Mouse (Mus musculus) liver, adult 2 months (tissue): Measurements from ENCODE around the gene Ptbp1. TPM values are rescaled to one million over a fixed set of nuclear protein-coding genes. Genes with fewer than 3 reads are reported as not detected.

Experiments used
- DNase-seq: peaks from one replicate; pipeline ENCODE4 v3.0.0-alpha.2; 2011; ENCODE audit warnings: low read depth, low spot score; ENCODE audit errors: extremely low read depth
- H3K27ac ChIP-seq: fragments of 200-500 bp; replicated peaks from 2 replicates; pipeline ENCODE4 v1.5.1; 2012; ENCODE audit warnings: low read depth, mild to moderate bottlenecking, control low read depth, inconsistent platforms, low read length; ENCODE audit not compliant: insufficient read depth
- H3K27me3 ChIP-seq: fragments of 200-500 bp; 2 replicates; pipeline ENCODE4 v1.6.1; 2012; ENCODE audit warnings: mild to moderate bottlenecking, moderate library complexity, low read length, inconsistent platforms; ENCODE audit not compliant: control insufficient read depth, insufficient read depth
- H3K36me3 ChIP-seq: fragments of 200-500 bp; 2 replicates; pipeline ENCODE4 v1.6.1; 2012; ENCODE audit warnings: low read length, inconsistent platforms; ENCODE audit not compliant: control insufficient read depth, insufficient read depth
- H3K4me1 ChIP-seq: fragments of 200-500 bp; 2 replicates; pipeline ENCODE4 v1.6.1; 2011; ENCODE audit warnings: low read length; ENCODE audit not compliant: control insufficient read depth, insufficient read depth
- H3K4me3 ChIP-seq: fragments of 200-500 bp; 2 replicates; pipeline ENCODE4 v1.5.1; 2011; ENCODE audit warnings: low read depth, mild to moderate bottlenecking, control low read depth, low read length, moderate library complexity; ENCODE audit not compliant: insufficient read depth
- H3K79me2 ChIP-seq: fragments of 200-500 bp; 2 replicates; pipeline ENCODE4 v1.6.1; 2012; ENCODE audit warnings: inconsistent platforms, mild to moderate bottlenecking, low read length, moderate library complexity; ENCODE audit not compliant: control insufficient read depth, insufficient read depth
- H3K9ac ChIP-seq: fragments of 200-500 bp; 2 replicates; pipeline ENCODE4 v1.6.1; 2012; ENCODE audit warnings: low read depth, mild to moderate bottlenecking, control low read depth, inconsistent platforms, low read length
- CTCF ChIP-seq: fragments of 200-500 bp; IDR thresholded peaks from 2 replicates; pipeline ENCODE4 v1.5.1; 2011; ENCODE audit warnings: low read depth, low read length, control low read depth
- POLR2A ChIP-seq: fragments of 200-500 bp; IDR thresholded peaks from 2 replicates; pipeline ENCODE4 v1.6.1; 2011; ENCODE audit warnings: low read length, control low read depth; ENCODE audit not compliant: insufficient read depth; ENCODE audit errors: extremely low read depth
- WGBS: fragments of 180-500 bp; shearing (Covaris S2); methylation state at CpG from one replicate; pipeline ENCODE4 v1.1.7; 2018; 5-methylcytosine and 5-hydroxymethylcytosine counted together
- polyA plus RNA-seq: library from polyadenylated mRNA; depleted of rRNA; stranded (reverse); fragments of >200 nt; gene quantifications from 2 replicates; pipeline ENCODE4 v1.2.3, GENCODE M21; 2012
- total RNA-seq: library from RNA; depleted of rRNA; stranded (reverse); fragments of >200 nt; gene quantifications from 2 replicates; pipeline ENCODE4 v1.2.3, GENCODE M21; 2014

The Ptbp1 gene
- total and polyA plus RNA-seq, 2 experiments: 43.9 to 103 TPM

DNA sequence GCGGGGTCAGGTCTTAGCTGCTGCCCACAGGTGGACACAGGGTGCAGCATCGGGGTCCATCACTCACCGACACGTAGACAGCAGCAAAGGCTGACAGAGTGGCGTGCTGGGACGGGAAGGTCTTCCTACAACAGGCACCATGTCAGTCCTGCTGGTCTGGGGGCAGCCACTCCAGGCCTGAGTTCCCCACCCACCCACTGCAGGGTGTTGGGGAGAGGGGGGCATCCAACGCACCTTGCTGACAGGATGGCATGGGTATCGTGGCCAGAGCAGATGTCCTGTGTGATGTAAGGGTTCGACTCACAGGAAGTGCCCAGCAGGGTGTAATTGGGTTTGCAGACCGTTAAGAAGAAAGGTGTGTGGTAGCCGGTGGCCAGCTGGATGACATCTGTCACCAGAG is 12.4 kb downstream of the Ptbp1 start:
- peaks cover 4% of the 10 kb centered on the region; the same call in 1 of the 2 replicates for H3K36me3 ChIP-seq
- no peak overlapping the region for H3K27ac ChIP-seq
- TF ChIP-seq CTCF (no peak), POLR2A (no peak)
- no peaks in the 10 kb centered on the region for H3K79me2 ChIP-seq
- no peaks in the 10 kb centered on the region for H3K27me3 ChIP-seq
- H3K4me3 ChIP-seq: no peak overlapping the region
- no peak overlapping the region for H3K9ac ChIP-seq
- whole genome bisulfite sequencing: 89% methylated on average over 11 of the region's 11 CpGs
- H3K4me1 ChIP-seq: no peaks in the 10 kb centered on the region; the same call in 1 of the 2 replicates
- DNase-seq: no peak

DNA sequence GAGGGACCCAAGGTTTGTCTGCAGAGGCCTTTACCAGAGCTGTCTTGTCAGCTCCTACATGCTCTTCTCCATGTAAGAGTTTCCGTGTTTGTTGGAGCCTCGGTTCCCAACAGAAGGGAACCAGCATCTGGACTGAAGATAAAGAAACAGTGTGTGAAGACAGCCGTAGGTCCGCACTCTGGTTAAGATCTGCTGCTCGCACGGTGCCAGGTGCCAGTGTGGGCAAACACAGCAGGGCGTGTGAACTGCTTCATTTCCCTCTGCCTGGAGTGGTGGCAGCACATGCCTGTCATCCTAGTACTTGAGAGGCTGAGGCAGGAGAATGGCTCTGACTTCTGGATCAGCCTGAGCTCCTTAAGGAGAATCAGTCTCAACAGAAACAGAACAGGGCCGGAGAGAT is 17.6 kb downstream of the Ptbp1 start:
- 88% methylated on average over 8 of the region's 8 CpGs for WGBS
- Histone ChIP-seq H3K4me1 (0 out of 2 replicates have a peak, but pooled peaks cover 1% of the 10 kb centered on the region), H3K27me3 (peaks cover 4% of the 10 kb centered on the region; the same call in 1 of the 2 replicates), H3K9ac (no peak overlapping the region), H3K36me3 (no peaks in the 10 kb centered on the region), H3K79me2 (no peaks in the 10 kb centered on the region), H3K27ac (no peak overlapping the region), H3K4me3 (no peak overlapping the region)
- no peak for DNase-seq
- TF ChIP-seq CTCF (no peak), POLR2A (no peak)

DNA sequence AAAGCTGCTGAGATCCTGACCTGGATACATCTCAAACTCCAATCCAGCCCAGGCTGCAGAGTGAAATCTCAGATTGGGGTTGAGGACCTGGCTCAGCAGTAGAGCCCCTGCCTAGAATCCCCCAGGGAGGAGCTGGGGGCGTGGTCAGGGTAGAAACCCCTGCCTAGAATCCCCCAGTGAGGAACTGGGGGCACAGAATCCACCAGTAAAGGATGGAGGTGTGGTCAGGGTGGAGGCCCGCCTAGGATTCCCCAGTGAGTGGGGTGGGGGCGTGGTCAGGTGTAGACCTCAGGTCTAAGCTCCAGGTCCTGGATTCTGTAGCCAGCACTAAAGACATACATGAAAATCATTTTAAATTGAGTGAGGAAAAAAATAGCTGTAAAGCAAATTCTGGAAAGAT is 18.6 kb downstream of the Ptbp1 start:
- H3K27ac ChIP-seq: no peak overlapping the region
- no peak for DNase-seq
- no peaks in the 10 kb centered on the region for H3K79me2 ChIP-seq
- peaks cover 4% of the 10 kb centered on the region; the same call in 1 of the 2 replicates for H3K27me3 ChIP-seq
- H3K9ac ChIP-seq: no peak overlapping the region
- no peak for TF ChIP-seq CTCF
- TF ChIP-seq POLR2A: no peak
- 59% methylated on average over 3 of the region's 3 CpGs for WGBS
- no peak overlapping the region for H3K4me3 ChIP-seq
- 0 out of 2 replicates have a peak, but pooled peaks cover 1% of the 10 kb centered on the region for H3K4me1 ChIP-seq
- H3K36me3 ChIP-seq: no peaks in the 10 kb centered on the region

DNA sequence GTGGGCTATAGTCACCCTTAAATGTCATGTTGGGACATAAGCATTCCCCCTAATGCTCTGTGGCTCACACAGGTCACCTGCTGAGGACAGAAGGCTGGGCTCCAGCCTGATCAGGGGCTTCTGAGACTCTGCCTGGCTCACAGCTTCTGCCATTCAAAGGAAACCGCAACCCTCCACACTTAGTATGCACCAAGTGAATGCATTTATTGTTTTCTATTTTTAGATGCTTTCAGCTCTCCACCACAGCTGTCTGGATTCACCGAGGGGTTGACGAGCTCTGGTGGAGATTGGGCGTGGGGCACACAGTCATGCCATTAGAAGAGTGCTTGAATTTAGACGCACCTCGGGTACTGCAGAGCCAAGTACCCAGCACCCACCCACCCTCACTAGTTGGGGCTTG is 19.1 kb downstream of the Ptbp1 start:
- Histone ChIP-seq H3K27me3 (peaks cover 4% of the 10 kb centered on the region; the same call in 1 of the 2 replicates), H3K9ac (no peak overlapping the region), H3K4me1 (peaks cover 3% of the 10 kb centered on the region), H3K4me3 (no peak overlapping the region), H3K27ac (no peak overlapping the region), H3K79me2 (no peaks in the 10 kb centered on the region), H3K36me3 (no peaks in the 10 kb centered on the region)
- WGBS: 54% methylated on average over 6 of the region's 6 CpGs
- no peak for DNase-seq
- no peak for TF ChIP-seq POLR2A
- TF ChIP-seq CTCF: no peak

DNA sequence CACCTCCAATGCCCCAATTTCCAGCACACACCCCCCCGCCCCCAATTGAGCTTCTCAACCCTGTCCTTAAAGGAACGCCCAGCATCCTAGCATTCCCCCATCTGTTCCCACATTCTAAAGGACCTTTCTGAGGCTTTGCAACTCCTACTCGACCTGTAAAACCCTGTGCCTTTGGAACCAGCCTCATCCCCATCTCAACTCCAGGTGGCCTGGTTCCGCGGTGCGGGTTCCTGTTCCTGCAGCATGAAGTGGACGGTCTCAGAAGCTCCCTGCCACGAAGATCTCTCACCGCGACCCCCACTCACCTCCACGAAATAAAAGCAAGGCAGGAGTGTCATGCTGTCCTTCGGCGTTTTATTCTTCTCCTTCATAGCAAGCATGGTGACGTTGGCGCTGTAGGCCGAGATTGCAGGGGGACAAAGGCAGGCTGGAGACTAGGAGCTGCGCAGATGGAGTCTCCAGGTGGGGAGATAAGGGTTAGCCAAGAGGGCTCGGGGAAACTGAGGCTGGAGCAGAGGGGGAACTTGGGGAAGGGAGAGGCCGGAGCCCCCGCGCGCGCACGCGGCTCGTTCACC is 19.6 kb downstream of the Ptbp1 start:
- Histone ChIP-seq H3K4me3 (peak overlapping the region; percentile 55; the same call in 1 of the 2 replicates), H3K79me2 (no peaks in the 10 kb centered on the region), H3K27ac (no peak overlapping the region), H3K27me3 (peaks cover 4% of the 10 kb centered on the region; the same call in 1 of the 2 replicates), H3K36me3 (no peaks in the 10 kb centered on the region), H3K9ac (peak overlapping the region; percentile 37; the same call in 1 of the 2 replicates), H3K4me1 (peaks cover 4% of the 10 kb centered on the region)
- no peak for TF ChIP-seq POLR2A
- TF ChIP-seq CTCF: no peak
- no peak for DNase-seq
- 7% methylated on average over 26 of the region's 26 CpGs for WGBS

DNA sequence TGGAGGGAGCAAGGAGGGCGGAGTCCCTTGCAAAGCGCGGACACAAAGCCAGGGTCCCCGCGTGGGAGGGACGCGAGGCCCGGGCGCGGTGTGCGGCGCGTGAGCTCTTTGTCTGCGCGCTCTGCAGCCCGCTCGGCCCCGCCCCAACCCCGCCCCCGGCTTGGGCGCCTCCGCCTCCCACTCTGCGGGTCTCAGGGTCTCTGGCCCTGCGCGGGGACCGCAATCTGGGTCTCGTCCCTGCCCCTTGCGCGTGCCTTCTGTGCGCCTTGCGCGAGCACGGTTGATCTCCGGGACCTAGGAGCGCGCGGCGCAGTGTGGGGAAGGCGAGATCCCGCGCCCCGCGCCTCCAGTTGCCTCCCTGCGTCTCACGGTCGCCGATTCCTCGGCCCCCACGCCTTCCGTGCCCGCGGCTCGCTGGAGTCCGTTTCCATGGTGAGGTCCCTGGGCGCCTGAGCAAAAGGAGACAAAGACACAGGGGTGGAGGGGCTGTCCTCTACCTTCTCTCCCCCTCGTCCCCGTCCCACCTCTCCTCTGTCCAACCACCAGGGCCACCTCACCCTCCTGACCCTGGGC is 20.1 kb downstream of the Ptbp1 start, which contains the start of the genes Prtn3 and Plppr3:
Gene Prtn3, plus strand, starts transcription at position 187 of the 573 bp plus-strand sequence.
Gene Plppr3, minus strand, starts transcription at position 345 of the 573 bp plus-strand sequence.
- H3K36me3 ChIP-seq: no peaks in the 10 kb centered on the region
- H3K79me2 ChIP-seq: no peaks in the 10 kb centered on the region
- TF ChIP-seq POLR2A: no peak
- no peak for TF ChIP-seq CTCF
- 4% methylated on average over 52 of the region's 57 CpGs for WGBS
- peaks cover 4% of the 10 kb centered on the region for H3K4me1 ChIP-seq
- H3K27me3 ChIP-seq: peaks cover 4% of the 10 kb centered on the region; the same call in 1 of the 2 replicates
- H3K27ac ChIP-seq: no peak within 1 kb of the TSS
- peak within 1 kb of the TSS; percentile 55; the same call in 1 of the 2 replicates for H3K4me3 ChIP-seq
- peak within 1 kb of the TSS; percentile 38; the same call in 1 of the 2 replicates for H3K9ac ChIP-seq
- no peak for DNase-seq
